Mouse (Mus musculus) limb, embryonic 14.5 days (tissue): ENCODE measurements around the gene Nup210l. TPM values are rescaled to one million over a fixed set of nuclear protein-coding genes. Genes with fewer than 3 reads are reported as not detected.

Experiments
- ATAC-seq: fragments of 200-750 bp; cut with Nextera tagmentation; 2 replicates; pipeline ENCODE4 v1.8.0; 2017; ENCODE audit warnings: low read depth, moderate number of reproducible peaks, moderate TSS enrichment; ENCODE audit not compliant: low FRiP score
- DNase-seq: peaks from one replicate; pipeline ENCODE4 v3.0.0-alpha.2; 2015; ENCODE audit warnings: low spot score
- H3K27ac ChIP-seq: fragments of 300-500 bp; sonication (generic); replicated peaks from 2 replicates; pipeline ENCODE4 v1.5.1; 2014; ENCODE audit warnings: low read depth, mild to moderate bottlenecking, low read length, moderate library complexity, mixed read lengths
- H3K27me3 ChIP-seq: fragments of 300-500 bp; sonication (generic); 2 replicates; pipeline ENCODE4 v1.6.1; 2014; ENCODE audit warnings: low read length, mixed read lengths; ENCODE audit not compliant: control insufficient read depth, insufficient read depth
- H3K36me3 ChIP-seq: fragments of 300-500 bp; sonication (generic); 2 replicates; pipeline ENCODE4 v1.6.1; 2014; ENCODE audit warnings: mild to moderate bottlenecking, low read length, moderate library complexity, mixed read lengths; ENCODE audit not compliant: control insufficient read depth, insufficient read depth
- H3K4me1 ChIP-seq: fragments of 300-500 bp; sonication (generic); 2 replicates; pipeline ENCODE4 v1.6.1; 2014; ENCODE audit warnings: antibody characterized with exemption, low read length, mixed read lengths; ENCODE audit not compliant: control insufficient read depth, insufficient read depth
- H3K4me2 ChIP-seq: fragments of 300-500 bp; sonication (generic); replicated peaks from 2 replicates; pipeline ENCODE4 v1.6.1; 2014; ENCODE audit warnings: low read depth, mild to moderate bottlenecking, low read length, moderate library complexity; ENCODE audit not compliant: severe bottlenecking
- H3K4me3 ChIP-seq: fragments of 300-500 bp; sonication (generic); replicated peaks from 2 replicates; pipeline ENCODE4 v1.5.1; 2014; ENCODE audit warnings: low read length
- H3K9ac ChIP-seq: fragments of 300-500 bp; sonication (generic); 2 replicates; pipeline ENCODE4 v1.6.1; 2014; ENCODE audit warnings: mild to moderate bottlenecking, low read depth, low read length, moderate library complexity; ENCODE audit not compliant: severe bottlenecking
- H3K9me3 ChIP-seq: fragments of 300-500 bp; sonication (generic); 2 replicates; pipeline ENCODE4 v1.6.1; 2016; ENCODE audit warnings: low read length; ENCODE audit not compliant: control insufficient read depth
- POLR2A ChIP-seq: fragments of 200-500 bp; IDR thresholded peaks from 2 replicates; pipeline ENCODE4 v1.8.0; 2012; ENCODE audit warnings: inconsistent platforms, mild to moderate bottlenecking, moderate library complexity, borderline replicate concordance; ENCODE audit not compliant: insufficient read depth, insufficient read length; ENCODE audit errors: extremely low read depth
- WGBS: fragments of 180-500 bp; shearing (Covaris S2); extraction: QIAGEN DNeasy Blood & Tissue Kit; methylation state at CpG from one replicate; pipeline ENCODE4 v1.1.7; 2014; 5-methylcytosine and 5-hydroxymethylcytosine counted together
- microRNA counts: library from miRNA; unstranded; fragments of <30 nt; microRNA quantifications from one replicate; lab custom pipeline; 2016
- microRNA-seq: library from miRNA; unstranded; fragments of <30 nt; microRNA quantifications from one replicate; pipeline ENCODE4, GENCODE M21; 2016
- polyA plus RNA-seq, 2 experiments: library from polyadenylated mRNA; depleted of rRNA in 1 of 2; stranded (reverse) in 1 of 2; unstranded in 1 of 2; fragments of >200 nt; fragmentation: Nextera tagmentation in 1 of 2; extraction: Ambion mirVana in 1 of 2; gene quantifications; 2 replicates each; pipeline versions ENCODE4 v1.2.1 to v1.2.3; 2012 to 2014

Gene Nup210l
- polyA plus RNA-seq, 2 experiments = 0.30 to 2.5 TPM

GRCm38 (mm10) chr3:90258521-90258920, 154.6 kb downstream of the Nup210l start:
- Histone ChIP-seq H3K9ac (no peak overlapping the region), H3K27ac (no peak overlapping the region), H3K9me3 (no peaks in the 10 kb centered on the region), H3K36me3 (peaks cover 67% of the 10 kb centered on the region), H3K4me1 (peaks cover 7% of the 10 kb centered on the region), H3K4me2 (no peak overlapping the region), H3K27me3 (no peaks in the 10 kb centered on the region), H3K4me3 (no peak overlapping the region)
- ATAC-seq = no peak
- no peak for TF ChIP-seq POLR2A
- 83% methylated on average over 4 of the region's 4 CpGs for WGBS
- DNase-seq = no peak

MicroRNA genes within 50 kb of the gene (microRNA counts, 519-probe panel; counts per million panel counts)
- microRNA mmu-miR-190b (lab: Ali Mortazavi, UCI) = 3,516 counts per million, percentile 70 among the panel's probes with 10 or more counts

Small RNA genes lying within 50 kb of the gene (microRNA-seq; reads per million reads assigned to microRNA genes)
- 8.2 reads per million, percentile 19 among the genes with 10 or more reads in this experiment for gene Mir190b

Other genes starting within 250 kb of the Nup210l start
- 1.1 and 1.2 TPM in 2 replicates for gene Il6ra, start 190.9 kb upstream of the Nup210l start, polyA plus RNA-seq (2012; rRNA removed)
- gene Il6ra, start 190.9 kb upstream of the Nup210l start, polyA plus RNA-seq (2014; fragmentation: Nextera tagmentation; extraction: Ambion mirVana) = 1.3 and 1.5 TPM in 2 replicates
- gene Atp8b2, start 140.6 kb upstream of the Nup210l start, polyA plus RNA-seq (2012; rRNA removed) = 88.4 and 110 TPM in 2 replicates
- 20.5 and 24.6 TPM in 2 replicates for gene Atp8b2, start 140.6 kb upstream of the Nup210l start, polyA plus RNA-seq (2014; fragmentation: Nextera tagmentation; extraction: Ambion mirVana)
- 110 and 121 TPM in 2 replicates for gene Hax1, start 105.4 kb upstream of the Nup210l start, polyA plus RNA-seq (2012; rRNA removed)
- gene Hax1, start 105.4 kb upstream of the Nup210l start, polyA plus RNA-seq (2014; fragmentation: Nextera tagmentation; extraction: Ambion mirVana) = 135 and 139 TPM in 2 replicates
- gene 4933434E20Rik, start 52.5 kb upstream of the Nup210l start, polyA plus RNA-seq (2012; rRNA removed) = 62.2 and 69.4 TPM in 2 replicates
- 133 and 139 TPM in 2 replicates for gene 4933434E20Rik, start 52.5 kb upstream of the Nup210l start, polyA plus RNA-seq (2014; fragmentation: Nextera tagmentation; extraction: Ambion mirVana)
- 205 and 239 TPM in 2 replicates for gene Ubap2l, start 51.5 kb upstream of the Nup210l start, polyA plus RNA-seq (2012; rRNA removed)
- 214 and 235 TPM in 2 replicates for gene Ubap2l, start 51.5 kb upstream of the Nup210l start, polyA plus RNA-seq (2014; fragmentation: Nextera tagmentation; extraction: Ambion mirVana)
- gene Tpm3, start 31.5 kb upstream of the Nup210l start, polyA plus RNA-seq (2012; rRNA removed) = 258 and 269 TPM in 2 replicates
- gene Tpm3, start 31.5 kb upstream of the Nup210l start, polyA plus RNA-seq (2014; fragmentation: Nextera tagmentation; extraction: Ambion mirVana) = 436 and 464 TPM in 2 replicates
- gene Rps27, start 109.5 kb downstream of the Nup210l start, polyA plus RNA-seq (2012; rRNA removed) = 3,285 and 4,392 TPM in 2 replicates
- 2,297 and 2,465 TPM in 2 replicates for gene Rps27, start 109.5 kb downstream of the Nup210l start, polyA plus RNA-seq (2014; fragmentation: Nextera tagmentation; extraction: Ambion mirVana)
- 23.8 and 35.8 TPM in 2 replicates for gene Rab13, start 109.6 kb downstream of the Nup210l start, polyA plus RNA-seq (2012; rRNA removed)
- 17.8 and 21.8 TPM in 2 replicates for gene Rab13, start 109.6 kb downstream of the Nup210l start, polyA plus RNA-seq (2014; fragmentation: Nextera tagmentation; extraction: Ambion mirVana)
- 74.2 and 78.2 TPM in 2 replicates for gene Jtb, start 127.5 kb downstream of the Nup210l start, polyA plus RNA-seq (2012; rRNA removed)
- gene Jtb, start 127.5 kb downstream of the Nup210l start, polyA plus RNA-seq (2014; fragmentation: Nextera tagmentation; extraction: Ambion mirVana) = 120 and 130 TPM in 2 replicates
- 6.3 and 6.4 TPM in 2 replicates for gene Creb3l4, start 139.4 kb downstream of the Nup210l start, polyA plus RNA-seq (2012; rRNA removed)
- gene Creb3l4, start 139.4 kb downstream of the Nup210l start, polyA plus RNA-seq (2014; fragmentation: Nextera tagmentation; extraction: Ambion mirVana) = 6.7 and 10.0 TPM in 2 replicates
- gene Slc39a1, start 144.0 kb downstream of the Nup210l start, polyA plus RNA-seq (2012; rRNA removed) = 56.8 and 66.4 TPM in 2 replicates
- gene Slc39a1, start 144.0 kb downstream of the Nup210l start, polyA plus RNA-seq (2014; fragmentation: Nextera tagmentation; extraction: Ambion mirVana) = 104 and 111 TPM in 2 replicates
- 71.8 and 109 TPM in 2 replicates for gene Crtc2, start 150.0 kb downstream of the Nup210l start, polyA plus RNA-seq (2012; rRNA removed)
- 17.5 and 18.1 TPM in 2 replicates for gene Crtc2, start 150.0 kb downstream of the Nup210l start, polyA plus RNA-seq (2014; fragmentation: Nextera tagmentation; extraction: Ambion mirVana)
- 21.3 and 25.7 TPM in 2 replicates for gene Dennd4b, start 161.1 kb downstream of the Nup210l start, polyA plus RNA-seq (2012; rRNA removed)
- 3.6 and 6.4 TPM in 2 replicates for gene Dennd4b, start 161.1 kb downstream of the Nup210l start, polyA plus RNA-seq (2014; fragmentation: Nextera tagmentation; extraction: Ambion mirVana)
- 39.9 and 44.6 TPM in 2 replicates for gene Gatad2b, start 189.0 kb downstream of the Nup210l start, polyA plus RNA-seq (2012; rRNA removed)
- gene Gatad2b, start 189.0 kb downstream of the Nup210l start, polyA plus RNA-seq (2014; fragmentation: Nextera tagmentation; extraction: Ambion mirVana) = 16.8 and 17.6 TPM in 2 replicates